Mouse (Mus musculus): ENCODE measurements at regions not wholly inside any gene's neighbourhood (a gene's known extent, or its start where the extent isn't known, plus 50 kb on each side); places are given as distances from the start of the nearest gene placed in this dataset.

- no peak for DNase-seq (ENCODE audit: extremely low read depth, low read depth)
Measured at GRCm38 (mm10) chr8:103425967-103426366, 640.5 kb upstream of the Cdh11 start.

DNA sequence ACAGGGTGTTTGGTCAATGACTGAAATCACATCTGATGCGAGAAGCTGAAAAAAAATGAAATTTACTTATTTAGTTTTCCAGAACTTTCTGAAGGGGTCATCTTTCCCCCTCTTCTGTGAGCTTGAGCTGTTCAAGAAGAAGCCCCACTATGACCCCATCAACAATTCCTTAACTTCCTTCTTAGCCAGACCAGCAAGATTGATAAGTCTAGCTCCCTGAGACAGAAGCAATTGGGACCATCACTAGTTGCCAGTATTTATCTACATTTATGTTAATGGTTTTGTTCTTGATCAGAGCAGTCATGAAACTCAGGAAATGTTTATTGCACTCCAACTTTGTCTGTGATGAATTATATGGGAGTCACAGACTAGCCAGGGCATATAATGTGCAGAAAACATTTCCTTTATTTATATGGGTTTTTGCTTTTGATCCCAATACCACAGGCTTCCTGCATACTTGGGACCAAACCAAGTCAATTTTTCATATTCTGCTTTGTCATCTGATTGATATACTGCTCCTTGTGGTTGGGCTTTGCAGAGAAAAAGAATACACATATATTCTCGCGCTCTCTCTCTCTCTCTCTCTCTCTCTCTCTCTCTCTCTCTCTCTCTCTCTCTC, 645.5 kb upstream of the Cdh11 start:
- DNase-seq (ENCODE audit: extremely low read depth, low read depth), result no peak

DNA sequence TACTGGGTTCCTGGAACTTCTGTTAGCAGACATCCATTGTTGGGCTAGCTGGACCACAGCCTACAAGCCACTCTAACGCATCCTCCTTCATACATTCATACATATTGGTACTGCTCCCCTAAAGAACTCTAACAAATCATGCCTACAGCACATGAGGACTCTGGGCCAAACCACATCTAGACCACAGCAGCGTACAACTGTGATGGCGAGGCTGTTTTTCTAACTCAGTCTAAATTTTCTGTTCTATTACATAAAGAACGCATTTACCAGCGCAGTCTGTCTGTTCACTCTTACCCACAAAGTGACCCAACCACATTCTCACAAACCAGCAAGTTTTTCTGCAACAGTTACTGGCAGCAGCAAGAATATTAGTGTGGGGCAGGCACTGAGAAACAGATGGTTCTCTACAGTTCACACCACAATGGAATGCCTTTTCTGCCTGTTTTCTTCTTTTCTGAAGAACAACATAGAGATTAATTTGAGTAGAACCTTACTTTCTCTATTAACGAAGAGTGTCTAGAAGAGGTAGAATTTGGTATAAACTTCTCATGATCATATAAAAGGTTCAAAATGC, 648.2 kb upstream of the Cdh11 start:
- no peak for DNase-seq (ENCODE audit: extremely low read depth, low read depth)

DNA sequence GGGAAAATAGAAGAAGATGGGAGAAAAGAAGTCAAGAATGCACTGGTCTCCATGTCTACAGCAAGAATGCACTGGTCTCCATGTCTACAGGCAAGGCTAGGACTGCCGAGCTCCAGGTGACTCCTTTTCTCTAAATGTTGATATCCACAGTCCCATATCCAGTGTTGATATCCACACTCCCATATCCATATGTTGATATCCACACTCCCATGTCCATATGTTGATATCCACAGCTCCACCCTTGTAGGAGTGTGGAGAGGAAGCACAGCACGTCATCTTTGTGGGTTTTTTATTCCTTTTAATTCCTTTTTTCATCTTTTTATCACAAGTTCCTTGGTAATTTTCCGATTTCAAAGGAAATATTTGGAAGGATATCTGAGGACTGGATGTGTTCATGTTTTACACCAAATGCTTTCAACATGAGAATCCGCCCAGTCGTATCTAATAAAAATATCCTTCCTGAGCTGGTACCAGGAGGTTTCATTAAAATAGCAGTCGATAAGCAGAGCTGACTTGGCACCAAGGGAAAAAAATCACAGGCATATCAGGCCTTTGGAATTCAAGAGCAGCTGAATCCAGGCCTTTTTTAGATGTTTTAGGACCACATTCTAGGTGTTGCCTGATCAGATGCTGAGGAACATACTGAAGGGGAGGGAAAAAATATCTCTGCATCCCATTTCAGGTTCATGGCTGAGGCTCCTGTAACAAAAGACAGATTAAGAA, 653.7 kb upstream of the Cdh11 start:
- no peak for DNase-seq (ENCODE audit: extremely low read depth, low read depth)

- DNase-seq (ENCODE audit: extremely low read depth, low read depth), result no peak
Measured at GRCm38 (mm10) chr8:103441163-103441562, 655.7 kb upstream of the Cdh11 start.

- no peak for DNase-seq (ENCODE audit: extremely low read depth, low read depth)
Measured at GRCm38 (mm10) chr8:103442420-103443125, 657.1 kb upstream of the Cdh11 start.

GRCm38 (mm10) chr8:103444577-103444976, 656.8 kb upstream of the Cdh5 start:
- DNase-seq (ENCODE audit: extremely low read depth, low read depth), result no peak

GRCm38 (mm10) chr8:103445378-103445777, 656.0 kb upstream of the Cdh5 start:
- no peak for DNase-seq (ENCODE audit: extremely low read depth, low read depth)

DNA sequence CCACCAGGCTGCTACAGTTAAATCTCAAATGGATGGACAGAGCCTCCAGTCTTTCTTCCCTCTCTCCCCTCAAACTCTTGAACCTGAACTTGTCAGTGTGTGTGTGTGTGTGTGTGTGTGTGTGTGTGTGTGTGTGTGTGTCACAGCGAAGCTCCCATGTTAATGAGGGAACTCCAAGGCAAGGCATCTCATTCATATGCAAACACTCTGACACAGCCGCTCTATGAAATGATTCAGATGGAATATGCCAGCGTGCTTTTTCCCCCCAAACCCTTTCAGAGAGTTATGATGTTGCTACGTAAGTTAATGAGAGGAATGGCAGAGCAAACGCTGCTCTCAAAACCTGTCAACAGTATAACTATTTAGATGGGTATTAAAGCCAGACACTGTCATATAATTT, 653.5 kb upstream of the Cdh5 start:
- no peak for DNase-seq (ENCODE audit: extremely low read depth, low read depth)

GRCm38 (mm10) chr8:103451381-103452018, 649.9 kb upstream of the Cdh5 start:
- no peak for DNase-seq (ENCODE audit: extremely low read depth, low read depth)

DNA sequence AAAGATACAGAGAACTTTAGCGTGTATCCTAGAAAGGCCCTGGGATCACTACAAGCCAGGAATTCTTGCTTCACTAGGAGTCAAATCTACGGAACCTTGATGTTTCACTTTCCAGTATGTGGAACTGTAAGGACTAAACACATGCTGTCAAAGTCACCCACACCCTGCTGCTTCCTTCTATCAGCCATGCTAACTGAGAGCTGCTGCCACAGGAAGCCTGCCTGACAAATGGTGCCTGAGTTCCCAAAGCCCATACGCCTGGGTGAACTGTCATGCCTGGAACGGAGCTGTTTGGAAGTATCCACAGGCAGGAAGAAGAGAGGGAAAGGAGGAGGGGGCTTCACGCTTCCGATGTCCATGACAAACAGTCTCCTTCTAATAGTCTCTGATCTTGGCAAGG, 644.2 kb upstream of the Cdh5 start:
- DNase-seq (ENCODE audit: extremely low read depth, low read depth), result no peak

DNA sequence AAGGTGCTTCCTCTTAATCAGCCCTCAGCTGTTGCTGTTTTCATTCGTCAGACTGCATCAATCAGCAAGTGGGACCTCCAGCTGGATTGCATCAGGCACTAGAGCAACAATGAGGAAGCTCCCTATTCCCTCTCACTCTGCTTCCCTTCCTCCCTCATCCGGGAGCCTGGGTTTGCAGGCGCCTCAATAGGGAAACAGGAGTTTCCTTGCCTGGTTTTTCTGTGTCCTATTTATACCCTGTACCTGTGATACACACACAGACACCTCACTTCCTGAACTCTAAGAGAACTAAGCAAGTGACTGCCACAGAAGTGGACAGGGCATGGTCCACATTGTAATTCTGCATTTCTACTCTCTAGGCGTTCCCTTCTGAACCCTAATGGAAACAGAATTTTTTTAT, 637.9 kb upstream of the Cdh5 start:
- DNase-seq (ENCODE audit: extremely low read depth, low read depth), result no peak

DNA sequence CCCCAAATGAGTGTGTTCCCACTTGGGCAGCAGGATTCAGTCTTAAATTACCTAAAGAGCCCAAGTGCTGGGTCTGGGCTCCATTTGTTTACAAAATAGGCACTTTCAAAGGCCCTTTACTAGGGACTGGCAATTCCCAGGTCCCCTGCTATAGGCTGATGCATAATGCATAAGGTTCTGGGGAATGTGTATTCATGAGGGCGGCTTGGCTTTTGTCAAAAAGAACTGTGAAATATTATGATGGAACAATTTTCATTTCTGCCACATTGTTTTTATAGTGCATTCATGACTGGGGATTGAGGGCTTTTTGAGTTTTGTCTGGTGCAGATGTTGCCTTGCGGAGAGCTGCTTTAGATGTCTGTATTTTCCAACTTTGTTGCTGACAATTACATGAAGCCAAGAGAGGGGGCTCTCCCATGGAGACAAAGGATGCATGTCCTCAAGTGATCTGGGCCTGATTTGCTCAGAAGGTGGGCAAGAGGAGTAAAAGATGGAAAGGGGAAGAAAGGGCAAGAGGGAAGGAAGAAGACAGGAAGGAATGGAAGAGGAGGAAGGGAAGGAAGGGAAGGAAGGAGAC, 636.6 kb upstream of the Cdh5 start:
- no peak for DNase-seq (ENCODE audit: extremely low read depth, low read depth)

GRCm38 (mm10) chr8:103467536-103468160, 633.8 kb upstream of the Cdh5 start:
- no peak for DNase-seq (ENCODE audit: extremely low read depth, low read depth)

- DNase-seq (ENCODE audit: extremely low read depth, low read depth), result no peak
Measured at GRCm38 (mm10) chr8:103469049-103469448, 632.4 kb upstream of the Cdh5 start.

- no peak for DNase-seq (ENCODE audit: extremely low read depth, low read depth)
Measured at GRCm38 (mm10) chr8:103470316-103470715, 631.1 kb upstream of the Cdh5 start.

- DNase-seq (ENCODE audit: extremely low read depth, low read depth), result no peak
Measured at GRCm38 (mm10) chr8:103475816-103476797, 625.3 kb upstream of the Cdh5 start.

DNA sequence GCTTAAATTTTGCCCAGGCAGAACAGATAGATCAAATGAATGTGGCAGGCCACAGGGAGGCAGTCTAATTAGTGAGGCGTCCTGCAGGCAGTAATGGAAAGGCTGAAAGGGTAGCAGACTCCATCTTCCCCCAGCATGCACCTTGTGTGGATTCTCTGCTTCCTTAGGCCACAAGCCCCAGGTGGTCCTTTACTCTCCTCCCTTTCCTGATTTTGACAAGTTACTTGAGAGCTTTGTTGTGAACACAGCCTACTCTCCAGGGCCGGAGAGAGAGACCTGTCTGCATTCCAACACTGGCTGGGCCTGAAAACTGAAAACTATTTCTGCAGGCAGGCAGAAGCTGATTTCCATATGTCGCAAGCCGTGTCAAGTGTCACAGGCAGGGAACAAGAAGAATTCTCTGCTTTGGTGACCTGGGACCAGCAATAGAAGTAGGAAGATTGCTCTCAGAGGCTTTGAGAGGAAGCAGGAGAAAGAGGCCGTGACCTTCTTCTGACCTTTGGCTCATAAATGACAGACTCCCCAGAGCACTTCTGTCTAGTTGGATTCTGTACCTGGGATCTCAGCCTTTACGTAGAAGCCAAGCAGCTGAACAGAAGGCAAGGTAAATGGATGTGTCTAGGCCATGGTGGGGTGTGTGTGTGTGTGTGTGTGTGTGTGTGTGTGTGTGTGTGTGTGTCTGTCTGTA, 619.2 kb upstream of the Cdh5 start:
- no peak for DNase-seq (ENCODE audit: extremely low read depth, low read depth)

DNA sequence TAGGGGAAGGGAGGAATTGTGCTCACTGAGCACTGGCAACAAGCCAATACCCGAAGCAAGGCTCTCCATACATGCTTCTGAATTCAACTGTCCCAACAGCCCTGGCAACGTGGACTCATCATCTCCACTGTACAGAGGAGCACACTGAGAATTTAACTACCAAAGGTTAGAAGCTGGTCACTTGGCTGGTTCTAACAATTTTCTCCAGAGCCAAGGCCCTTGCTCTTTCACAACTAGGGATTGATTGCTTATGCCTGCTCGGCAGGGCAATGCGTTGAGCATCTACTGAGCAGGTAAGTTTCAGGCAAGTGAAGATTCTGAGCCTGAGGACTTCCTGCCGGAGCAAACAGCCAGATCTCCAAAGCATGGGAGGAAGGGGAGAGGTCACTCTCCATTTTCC, 616.0 kb upstream of the Cdh5 start:
- no peak for DNase-seq (ENCODE audit: extremely low read depth, low read depth)

Measured in MEL-GATA-1-ER (cell line).